Mouse (Mus musculus) small intestine, adult 2 months (tissue): Measurements from ENCODE around the gene Hesx1. TPM values are rescaled to one million over a fixed set of nuclear protein-coding genes. Genes with fewer than 3 reads are reported as not detected.

Experiments
- H3K27ac ChIP-seq: fragments of 200-500 bp; 2 replicates; pipeline ENCODE4 v1.5.1; 2012; ENCODE audit warnings: low read depth, low read length, control low read depth, inconsistent platforms; ENCODE audit not compliant: insufficient read depth
- H3K27me3 ChIP-seq: fragments of 200-500 bp; 2 replicates; pipeline ENCODE4 v1.6.1; 2012; ENCODE audit warnings: mild to moderate bottlenecking, moderate library complexity, low read length, inconsistent platforms; ENCODE audit not compliant: control insufficient read depth, insufficient read depth
- H3K36me3 ChIP-seq: fragments of 200-500 bp; 2 replicates; pipeline ENCODE4 v1.6.1; 2012; ENCODE audit warnings: mild to moderate bottlenecking, low read length, control low read depth, inconsistent platforms; ENCODE audit not compliant: control insufficient read depth, insufficient read depth
- H3K4me1 ChIP-seq: fragments of 200-500 bp; 2 replicates; pipeline ENCODE4 v1.6.1; 2012; ENCODE audit warnings: low read length, inconsistent platforms, mixed read lengths; ENCODE audit not compliant: control insufficient read depth, insufficient read depth, insufficient read length
- H3K4me3 ChIP-seq: fragments of 200-500 bp; 2 replicates; pipeline ENCODE4 v1.5.1; 2012; ENCODE audit warnings: low read depth, mild to moderate bottlenecking, control low read depth, inconsistent platforms, low read length, moderate library complexity
- CTCF ChIP-seq: fragments of 200-500 bp; IDR thresholded peaks from 2 replicates; pipeline ENCODE4 v1.5.1; 2012; ENCODE audit warnings: low read depth, mild to moderate bottlenecking, control low read depth, inconsistent platforms, low read length, moderate library complexity, mixed read lengths; ENCODE audit not compliant: insufficient replicate concordance, insufficient read length; ENCODE audit errors: extremely low read depth
- POLR2A ChIP-seq: fragments of 200-500 bp; IDR thresholded peaks from 2 replicates; pipeline ENCODE4 v1.6.1; 2012; ENCODE audit warnings: low read depth, mild to moderate bottlenecking, control low read depth, inconsistent platforms, low read length, moderate library complexity
- WGBS: fragments of 180-500 bp; shearing (Covaris S2); methylation state at CpG from one replicate; pipeline ENCODE4 v1.1.7; 2018; 5-methylcytosine and 5-hydroxymethylcytosine counted together
- polyA plus RNA-seq: library from polyadenylated mRNA; depleted of rRNA; stranded (reverse); fragments of >200 nt; gene quantifications from 2 replicates; pipeline ENCODE4 v1.2.3, GENCODE M21; 2012

The Hesx1 gene
- polyA plus RNA-seq, 1 experiment, result not detected

GRCm38 (mm10) chr14:26988694-26989093 lies 5.5 kb upstream of the Hesx1 start:
- 47% methylated on average over 2 of the region's 2 CpGs for WGBS
- no peaks in the 10 kb centered on the region for H3K27me3 ChIP-seq
- peak; percentile 47; the same call in 1 of the 2 replicates for TF ChIP-seq CTCF
- no peak for TF ChIP-seq POLR2A
- H3K4me1 ChIP-seq, result no peaks in the 10 kb centered on the region; the same call in 1 of the 2 replicates
- H3K27ac ChIP-seq, result no peak overlapping the region
- no peak overlapping the region for H3K4me3 ChIP-seq
- no peaks in the 10 kb centered on the region for H3K36me3 ChIP-seq

- no peak overlapping the region for H3K27ac ChIP-seq
- TF ChIP-seq CTCF, result no peak
- no peak for TF ChIP-seq POLR2A
- no peaks in the 10 kb centered on the region for H3K27me3 ChIP-seq
- no peak overlapping the region for H3K4me3 ChIP-seq
- no peaks in the 10 kb centered on the region; the same call in none of the 2 replicates for H3K4me1 ChIP-seq
- H3K36me3 ChIP-seq, result no peaks in the 10 kb centered on the region
- 85% methylated on average over 18 of the region's 18 CpGs for WGBS
Measured at GRCm38 (mm10) chr14:26991622-26992021, 2.6 kb upstream of the Hesx1 start.

- no peaks in the 10 kb centered on the region for H3K27me3 ChIP-seq
- H3K4me1 ChIP-seq, result no peaks in the 10 kb centered on the region; the same call in none of the 2 replicates
- TF ChIP-seq CTCF (no peak), POLR2A (no peak)
- H3K4me3 ChIP-seq, result no peak overlapping the region
- 76% methylated on average over 3 of the region's 3 CpGs for WGBS
- H3K36me3 ChIP-seq, result no peaks in the 10 kb centered on the region
- H3K27ac ChIP-seq, result no peak overlapping the region
Measured at GRCm38 (mm10) chr14:26993427-26993826, 789 bp upstream of the Hesx1 start.

GRCm38 (mm10) chr14:26996257-26996656 lies 2.0 kb downstream of the Hesx1 start:
- no peak for TF ChIP-seq POLR2A
- TF ChIP-seq CTCF, result no peak

GRCm38 (mm10) chr14:27000386-27000785 lies 6.2 kb downstream of the Hesx1 start:
- TF ChIP-seq CTCF, result no peak
- no peak for TF ChIP-seq POLR2A
- WGBS, result 14% methylated on average over 11 of the region's 11 CpGs
- no peak overlapping the region for H3K27ac ChIP-seq
- H3K36me3 ChIP-seq, result no peaks in the 10 kb centered on the region
- no peaks in the 10 kb centered on the region; the same call in 1 of the 2 replicates for H3K27me3 ChIP-seq
- no peak overlapping the region for H3K4me3 ChIP-seq
- H3K4me1 ChIP-seq, result no peaks in the 10 kb centered on the region

More at GRCm38 (mm10) chr14:26996257-26996656, 2.0 kb downstream of the Hesx1 start:
- Histone ChIP-seq H3K27ac (no peak overlapping the region), H3K4me3 (no peak overlapping the region), H3K36me3 (no peaks in the 10 kb centered on the region), H3K4me1 (no peaks in the 10 kb centered on the region; the same call in none of the 2 replicates), H3K27me3 (no peaks in the 10 kb centered on the region; the same call in 1 of the 2 replicates)

GRCm38 (mm10) chr14:27004906-27005305 lies 10.7 kb downstream of the Hesx1 start:
- H3K4me1 ChIP-seq, result no peaks in the 10 kb centered on the region
- H3K27me3 ChIP-seq, result no peaks in the 10 kb centered on the region
- no peak for TF ChIP-seq POLR2A
- no peak for TF ChIP-seq CTCF
- H3K4me3 ChIP-seq, result no peak overlapping the region
- WGBS, result 64% methylated on average over 7 of the region's 7 CpGs
- no peaks in the 10 kb centered on the region for H3K36me3 ChIP-seq
- no peak overlapping the region for H3K27ac ChIP-seq

- Histone ChIP-seq H3K27ac (no peak overlapping the region), H3K27me3 (no peaks in the 10 kb centered on the region), H3K4me1 (no peaks in the 10 kb centered on the region), H3K4me3 (no peak overlapping the region), H3K36me3 (no peaks in the 10 kb centered on the region)
- TF ChIP-seq POLR2A, result no peak
- TF ChIP-seq CTCF, result no peak
- 45% methylated on average over 6 of the region's 6 CpGs for WGBS
Measured at GRCm38 (mm10) chr14:27005937-27006336, 11.7 kb downstream of the Hesx1 start.
